Mouse (Mus musculus) G1E (cell line): ENCODE measurements around the gene Slc43a1. TPM values are rescaled to one million over a fixed set of nuclear protein-coding genes. Genes with fewer than 3 reads are reported as not detected.
A peak's percentile ranks its signal among the peaks of the same experiment; 100 is the strongest.

Experiments used
- ATAC-seq: 2 replicates; pipeline ENCODE4 v1.8.0; 2016; ENCODE audit warnings: mild to moderate bottlenecking; ENCODE audit not compliant: insufficient number of reproducible peaks, poor library complexity, low FRiP score, severe bottlenecking; ENCODE audit errors: extremely low read depth
- DNase-seq: peaks from one replicate; pipeline ENCODE4 v3.0.0; 2012; ENCODE audit warnings: low spot score
- H3K27me3 ChIP-seq: 2 replicates; pipeline ENCODE4 v1.6.1; 2012; ENCODE audit warnings: mild to moderate bottlenecking, low read length, inconsistent platforms; ENCODE audit not compliant: insufficient read depth
- H3K36me3 ChIP-seq: replicated peaks from 2 replicates; pipeline ENCODE3; 2012; ENCODE audit warnings: mild to moderate bottlenecking, inconsistent platforms
- H3K4me1 ChIP-seq: 2 replicates; pipeline ENCODE4 v1.6.1; 2012; ENCODE audit warnings: low read depth, low read length, inconsistent platforms, mixed read lengths; ENCODE audit not compliant: insufficient read depth
- H3K4me3 ChIP-seq: 2 replicates; pipeline ENCODE4 v1.5.1; 2012; ENCODE audit warnings: low read depth, mild to moderate bottlenecking, inconsistent platforms, low read length, moderate library complexity, mixed read lengths
- H3K9me3 ChIP-seq: replicated peaks from 2 replicates; pipeline ENCODE4 v1.6.1; 2012; ENCODE audit warnings: inconsistent platforms
- CTCF ChIP-seq: IDR thresholded peaks from 2 replicates; pipeline ENCODE4 v1.5.1; 2012; ENCODE audit warnings: low read depth, low read length, inconsistent platforms, mixed read lengths
- GATA1 ChIP-seq: IDR thresholded peaks from 2 replicates; pipeline ENCODE4 v1.6.1; 2012; ENCODE audit warnings: borderline replicate concordance, low read length, inconsistent platforms, mixed read lengths
- GATA2 ChIP-seq: IDR thresholded peaks from 2 replicates; pipeline ENCODE4 v1.6.1; 2012; ENCODE audit warnings: low read depth, low read length, inconsistent platforms, borderline replicate concordance
- POLR2AphosphoS5 ChIP-seq: IDR thresholded peaks from 2 replicates; pipeline ENCODE4 v1.6.1; 2012; ENCODE audit warnings: low read depth, low read length, inconsistent platforms; ENCODE audit not compliant: insufficient replicate concordance
- TAL1 ChIP-seq: conservative IDR thresholded peaks from 2 replicates; pipeline ENCODE4 v1.6.1; 2012; ENCODE audit warnings: low read depth, low read length, inconsistent platforms, mixed read lengths
- polyA plus RNA-seq: library from polyadenylated mRNA; stranded (reverse); fragments of >175 nt; gene quantifications from 2 replicates; pipeline ENCODE4 v1.2.3, GENCODE M21; 2012
- total RNA-seq, 2 experiments: library from RNA; stranded (forward) in 1 of 2; stranded (reverse) in 1 of 2; fragments of 200-1000 nt in 1 of 2; fragments of >200 nt in 1 of 2; fragmentation: Nextera tagmentation in 1 of 2; gene quantifications; 2 replicates each; pipeline ENCODE4 v1.2.3; 2014 to 2017

Gene Slc43a1
- total and polyA plus RNA-seq, 3 experiments = 0.05 to 62.5 TPM; not detected in 1

GRCm38 (mm10) chr2:84810526-84810885, 28.1 kb upstream of the Slc43a1 start:
- Histone ChIP-seq H3K4me3 (no peak overlapping the region), H3K4me1 (peaks cover 34% of the 10 kb centered on the region), H3K36me3 (peaks cover 40% of the 10 kb centered on the region), H3K27me3 (peaks cover 5% of the 10 kb centered on the region; the same call in 1 of the 2 replicates), H3K9me3 (peaks cover 26% of the 10 kb centered on the region)
- ATAC-seq (no peak), DNase-seq (no peak)
- TF ChIP-seq TAL1 (no peak), CTCF (no peak), GATA2 (no peak), POLR2AphosphoS5 (no peak), GATA1 (no peak)

- TF ChIP-seq POLR2AphosphoS5 (no peak), GATA1 (no peak), TAL1 (no peak), GATA2 (no peak), CTCF (peak; percentile 55)
- no peak for ATAC-seq
- H3K4me1 ChIP-seq = peaks cover 34% of the 10 kb centered on the region
- H3K27me3 ChIP-seq = peaks cover 11% of the 10 kb centered on the region
- peak overlapping the region; percentile 63; the same call in 1 of the 2 replicates for H3K4me3 ChIP-seq
- H3K9me3 ChIP-seq = peaks cover 26% of the 10 kb centered on the region
- peak; percentile 54 for DNase-seq
- peaks cover 35% of the 10 kb centered on the region for H3K36me3 ChIP-seq
These were observed 27.6 kb upstream of the Slc43a1 start for GRCm38 (mm10) chr2:84810886-84811577.

GRCm38 (mm10) chr2:84811880-84812279, 26.8 kb upstream of the Slc43a1 start:
- Histone ChIP-seq H3K27me3 (peaks cover 12% of the 10 kb centered on the region), H3K9me3 (peaks cover 26% of the 10 kb centered on the region), H3K36me3 (peaks cover 26% of the 10 kb centered on the region), H3K4me1 (peaks cover 34% of the 10 kb centered on the region), H3K4me3 (peak overlapping the region; percentile 54; the same call in 1 of the 2 replicates)
- peak; percentile 99 for TF ChIP-seq TAL1
- TF ChIP-seq CTCF = no peak
- peak; percentile 89; the same call in 1 of the 2 replicates for TF ChIP-seq GATA2
- peak; percentile 96 for ATAC-seq
- peak; percentile 89 for DNase-seq

GRCm38 (mm10) chr2:84812676-84813075, 26.0 kb upstream of the Slc43a1 start:
- ATAC-seq (no peak), DNase-seq (no peak)

GRCm38 (mm10) chr2:84819861-84820260, 18.8 kb upstream of the Slc43a1 start:
- no peak for ATAC-seq
- H3K4me1 ChIP-seq = peaks cover 17% of the 10 kb centered on the region

More at GRCm38 (mm10) chr2:84812676-84813075, 26.0 kb upstream of the Slc43a1 start:
- Histone ChIP-seq H3K9me3 (peaks cover 26% of the 10 kb centered on the region), H3K4me3 (no peak overlapping the region; the same call in 1 of the 2 replicates), H3K4me1 (peaks cover 34% of the 10 kb centered on the region), H3K27me3 (peaks cover 14% of the 10 kb centered on the region), H3K36me3 (peaks cover 20% of the 10 kb centered on the region)
- TF ChIP-seq CTCF = no peak
- TF ChIP-seq POLR2AphosphoS5 = no peak
- TF ChIP-seq TAL1 = no peak
- TF ChIP-seq GATA2 = no peak
- TF ChIP-seq GATA1 = no peak

GRCm38 (mm10) chr2:84822552-84822951, 16.1 kb upstream of the Slc43a1 start, which contains the start of gene Smtnl1:
Gene Smtnl1, minus strand, starts transcription at chr2:84822652.
- Histone ChIP-seq H3K9me3 (no peaks in the 10 kb centered on the region), H3K4me1 (peaks cover 25% of the 10 kb centered on the region), H3K27me3 (peaks cover 42% of the 10 kb centered on the region), H3K4me3 (no peak within 1 kb of the TSS), H3K36me3 (no peaks in the 10 kb centered on the region)
- DNase-seq = no peak
- no peak for TF ChIP-seq TAL1
- no peak for TF ChIP-seq GATA2
- no peak for TF ChIP-seq CTCF
- TF ChIP-seq GATA1 = no peak
- TF ChIP-seq POLR2AphosphoS5 = no peak
- no peak for ATAC-seq

More at GRCm38 (mm10) chr2:84819861-84820260, 18.8 kb upstream of the Slc43a1 start:
- Histone ChIP-seq H3K36me3 (no peaks in the 10 kb centered on the region), H3K27me3 (peaks cover 55% of the 10 kb centered on the region), H3K9me3 (no peaks in the 10 kb centered on the region), H3K4me3 (no peak overlapping the region)
- TF ChIP-seq CTCF (no peak), GATA1 (no peak), POLR2AphosphoS5 (no peak), GATA2 (no peak), TAL1 (no peak)
- DNase-seq = no peak
